Mouse (Mus musculus): ENCODE results near the gene Slc31a1.
A peak's percentile ranks its signal among the peaks of the same experiment; 100 is the strongest.

GRCm38 (mm10) chr4:62360088-62360804, at the start of gene Slc31a1, which contains the start of gene Fkbp15:
- TF ChIP-seq POLR2A (IDR thresholded peaks at IDR 0.05; ENCODE audit: insufficient read depth, low read depth, low read length) (peak; percentile 94), CTCF (IDR thresholded peaks at IDR 0.05) (no peak), EP300 (IDR thresholded peaks at IDR 0.05; ENCODE audit: insufficient read depth, low read depth, low read length) (peak; percentile 78; the same call in 1 of the 2 replicates)

All from heart, adult 2 months (tissue).